Mouse (Mus musculus) cerebellum, adult 2 months (tissue): ENCODE data around the gene Nos3. TPM values are rescaled to one million over a fixed set of nuclear protein-coding genes. Genes with fewer than 3 reads are reported as not detected.

Source experiments
- DNase-seq, 2 experiments: peaks; one replicate each; pipeline ENCODE4 v3.0.0; 2021
- H3K27ac ChIP-seq: fragments of 200-500 bp; 2 replicates; pipeline ENCODE4 v1.5.1; 2012; ENCODE audit warnings: low read length, control low read depth, inconsistent platforms; ENCODE audit not compliant: insufficient read depth
- H3K27me3 ChIP-seq: fragments of 200-500 bp; 2 replicates; pipeline ENCODE4 v1.6.1; 2012; ENCODE audit warnings: inconsistent platforms, mild to moderate bottlenecking, low read length, moderate library complexity; ENCODE audit not compliant: control insufficient read depth, insufficient read depth
- H3K4me1 ChIP-seq: fragments of 200-500 bp; 2 replicates; pipeline ENCODE4 v1.6.1; 2011; ENCODE audit warnings: low read length; ENCODE audit not compliant: control insufficient read depth, insufficient read depth
- H3K4me3 ChIP-seq: fragments of 200-500 bp; replicated peaks from 2 replicates; pipeline ENCODE3; 2011; ENCODE audit warnings: mild to moderate bottlenecking, low read depth, low read length, control low read depth; ENCODE audit not compliant: insufficient read depth
- CTCF ChIP-seq: fragments of 200-500 bp; IDR thresholded peaks from 2 replicates; pipeline ENCODE4 v1.5.1; 2011; ENCODE audit warnings: low read depth, mild to moderate bottlenecking, control low read depth, low read length, moderate library complexity, borderline replicate concordance; ENCODE audit not compliant: insufficient read depth
- POLR2A ChIP-seq: fragments of 200-500 bp; IDR thresholded peaks from 2 replicates; pipeline ENCODE4 v1.6.1; 2011; ENCODE audit warnings: low read length, control low read depth, borderline replicate concordance; ENCODE audit not compliant: insufficient read depth
- WGBS: fragments of 180-500 bp; shearing (Covaris S2); methylation state at CpG from one replicate; pipeline ENCODE4 v1.1.7; 2018; 5-methylcytosine and 5-hydroxymethylcytosine counted together
- polyA plus RNA-seq: library from polyadenylated mRNA; depleted of rRNA; stranded (reverse); fragments of >200 nt; gene quantifications from 2 replicates; pipeline ENCODE4 v1.2.3, GENCODE M21; 2012; rRNA removed

Nos3 gene
- polyA plus RNA-seq, 1 experiment = 8.6 TPM

- H3K27ac ChIP-seq = peak overlapping the region; percentile 90; the same call in 1 of the 2 replicates
- WGBS = 1% methylated on average over 56 of the region's 60 CpGs
- no peaks in the 10 kb centered on the region; the same call in 1 of the 2 replicates for H3K4me1 ChIP-seq
- peak; percentile 74 to 79 for DNase-seq
- TF ChIP-seq CTCF = no peak
- peak; percentile 33; the same call in 1 of the 2 replicates for TF ChIP-seq POLR2A
- no peaks in the 10 kb centered on the region for H3K27me3 ChIP-seq
- H3K4me3 ChIP-seq = peak overlapping the region; percentile 95
Measured at GRCm38 (mm10) chr5:24424861-24425411, 60.3 kb downstream of the Nos3 start.

GRCm38 (mm10) chr5:24425421-24426036 is 60.9 kb downstream of the Nos3 start:
- Histone ChIP-seq H3K27me3 (no peaks in the 10 kb centered on the region), H3K4me3 (peak overlapping the region; percentile 48), H3K4me1 (no peaks in the 10 kb centered on the region; the same call in 1 of the 2 replicates), H3K27ac (no peak overlapping the region)
- peak in 1 of 2 experiments; percentile 46 for DNase-seq
- no peak for TF ChIP-seq CTCF
- no peak for TF ChIP-seq POLR2A
- 6% methylated on average over 29 of the region's 30 CpGs for WGBS

- TF ChIP-seq CTCF (no peak), POLR2A (no peak)
- no peak for DNase-seq
- no peak overlapping the region for H3K4me3 ChIP-seq
- no peaks in the 10 kb centered on the region for H3K27me3 ChIP-seq
- WGBS = 26% methylated on average over 10 of the region's 10 CpGs
- no peaks in the 10 kb centered on the region; the same call in 1 of the 2 replicates for H3K4me1 ChIP-seq
- no peak overlapping the region for H3K27ac ChIP-seq
Measured at GRCm38 (mm10) chr5:24426037-24426432, 61.4 kb downstream of the Nos3 start.

GRCm38 (mm10) chr5:24426556-24427284 is 62.1 kb downstream of the Nos3 start:
- no peaks in the 10 kb centered on the region for H3K27me3 ChIP-seq
- TF ChIP-seq POLR2A (no peak), CTCF (no peak)
- DNase-seq = no peak
- H3K4me1 ChIP-seq = no peaks in the 10 kb centered on the region; the same call in 1 of the 2 replicates
- no peak overlapping the region for H3K27ac ChIP-seq
- 44% methylated on average over 9 of the region's 9 CpGs for WGBS
- no peak overlapping the region for H3K4me3 ChIP-seq

GRCm38 (mm10) chr5:24427285-24427633 is 62.6 kb downstream of the Nos3 start:
- 50% methylated on average over 12 of the region's 12 CpGs for WGBS
- TF ChIP-seq CTCF (no peak), POLR2A (no peak)

GRCm38 (mm10) chr5:24427981-24428402 is 63.4 kb downstream of the Nos3 start:
- TF ChIP-seq POLR2A (no peak), CTCF (no peak)
- no peak overlapping the region for H3K27ac ChIP-seq
- H3K4me1 ChIP-seq = no peaks in the 10 kb centered on the region
- DNase-seq = no peak
- H3K4me3 ChIP-seq = no peak overlapping the region
- no peaks in the 10 kb centered on the region for H3K27me3 ChIP-seq
- 23% methylated on average over 15 of the region's 15 CpGs for WGBS

More at GRCm38 (mm10) chr5:24427285-24427633, 62.6 kb downstream of the Nos3 start:
- no peak overlapping the region for H3K4me3 ChIP-seq
- H3K27me3 ChIP-seq = no peaks in the 10 kb centered on the region
- no peaks in the 10 kb centered on the region; the same call in 1 of the 2 replicates for H3K4me1 ChIP-seq
- no peak for DNase-seq
- H3K27ac ChIP-seq = no peak overlapping the region

- no peak for DNase-seq
- TF ChIP-seq CTCF = no peak
- TF ChIP-seq POLR2A = no peak
- WGBS = 28% methylated on average over 9 of the region's 9 CpGs
- Histone ChIP-seq H3K27me3 (no peaks in the 10 kb centered on the region), H3K4me1 (no peaks in the 10 kb centered on the region), H3K27ac (no peak overlapping the region), H3K4me3 (no peak overlapping the region)
Measured at GRCm38 (mm10) chr5:24428596-24428995, 64.0 kb downstream of the Nos3 start.

- TF ChIP-seq CTCF (no peak), POLR2A (no peak)
- Histone ChIP-seq H3K4me1 (no peaks in the 10 kb centered on the region), H3K27me3 (no peaks in the 10 kb centered on the region), H3K27ac (no peak overlapping the region), H3K4me3 (no peak overlapping the region)
- WGBS = 57% methylated on average over 8 of the region's 8 CpGs
- no peak for DNase-seq
Measured at GRCm38 (mm10) chr5:24433993-24434392, 69.4 kb downstream of the Nos3 start.

Other genes starting within 250 kb of the Nos3 start
- gene Nupl2, start 199.8 kb upstream of the Nos3 start, polyA plus RNA-seq = 9.8 and 10.9 TPM in 2 replicates
- 83.3 and 85.2 TPM in 2 replicates for gene Kcnh2, start 13.2 kb upstream of the Nos3 start, polyA plus RNA-seq
- 4.1 and 4.4 TPM in 2 replicates for gene Atg9b, start 27.3 kb downstream of the Nos3 start, polyA plus RNA-seq
- 51.8 and 53.5 TPM in 2 replicates for gene Abcb8, start 28.9 kb downstream of the Nos3 start, polyA plus RNA-seq
- 0.74 and 0.87 TPM in 2 replicates for gene Asic3, start 48.6 kb downstream of the Nos3 start, polyA plus RNA-seq
- gene Cdk5, start 58.7 kb downstream of the Nos3 start, polyA plus RNA-seq = 221 and 222 TPM in 2 replicates
- 81.3 and 88.0 TPM in 2 replicates for gene Slc4a2, start 59.0 kb downstream of the Nos3 start, polyA plus RNA-seq
- gene Fastk, start 80.5 kb downstream of the Nos3 start, polyA plus RNA-seq = 246 and 265 TPM in 2 replicates
- gene Tmub1, start 83.0 kb downstream of the Nos3 start, polyA plus RNA-seq = 60.6 and 61.1 TPM in 2 replicates
- 402 and 421 TPM in 2 replicates for gene Agap3, start 87.4 kb downstream of the Nos3 start, polyA plus RNA-seq
- gene Gbx1, start 162.4 kb downstream of the Nos3 start, polyA plus RNA-seq = 0.38 and 0.44 TPM in 2 replicates
- 0.18 and 0.21 TPM in 2 replicates for gene Asb10, start 176.2 kb downstream of the Nos3 start, polyA plus RNA-seq
- not detected in 2 replicates for gene 4931409K22Rik, start 192.0 kb downstream of the Nos3 start, polyA plus RNA-seq
- gene Abcf2, start 212.7 kb downstream of the Nos3 start, polyA plus RNA-seq = 101 TPM in 2 replicates
- 46.3 and 48.9 TPM in 2 replicates for gene Chpf2, start 221.9 kb downstream of the Nos3 start, polyA plus RNA-seq